In the genomic region with DNA sequence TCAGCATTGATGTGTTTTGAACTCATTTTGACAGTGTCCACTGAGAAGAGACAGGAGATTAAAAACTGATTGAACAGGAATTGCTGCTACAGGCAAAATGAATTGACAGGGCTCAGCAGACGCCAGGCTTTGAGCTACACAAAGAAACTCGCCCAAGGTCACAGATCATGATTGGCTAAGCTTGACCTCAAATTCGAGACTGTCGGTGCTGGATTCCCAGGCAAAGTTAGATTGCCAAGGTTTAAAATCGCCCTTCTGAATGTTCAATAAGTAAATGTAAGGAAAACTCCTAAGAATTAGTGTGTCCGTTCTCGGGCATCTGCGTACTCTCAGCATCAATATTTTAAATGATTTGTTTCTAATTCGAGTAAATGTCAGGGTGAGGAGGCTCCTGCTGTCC, we compare ENCODE assay signal across 39 mouse cellular contexts. TPM values are rescaled to one million over a fixed set of nuclear protein-coding genes. Genes with fewer than 3 reads are reported as not detected.
"Had no signal": no experiment of that assay in that cellular context is flagged by ENCODE, and none has a peak within 500 bp of the region (broad histone marks: within the 10 kb centered on the region; RNA-seq: fewer than 3 reads in every experiment).

No protein-coding gene starts in this region.

- H3K9ac ChIP-seq: embryonic facial prominence, embryonic 12.5 days; embryonic facial prominence, embryonic 13.5 days; embryonic facial prominence, embryonic 15.5 days; forebrain, embryonic 12.5 days; forebrain, embryonic 13.5 days; forebrain, embryonic 15.5 days; forebrain, postnatal 0 days had no signal

- H3K4me2 ChIP-seq: embryonic facial prominence, embryonic 12.5 days; embryonic facial prominence, embryonic 13.5 days; embryonic facial prominence, embryonic 15.5 days; forebrain, embryonic 12.5 days; forebrain, embryonic 13.5 days; forebrain, embryonic 15.5 days had no signal

- H3K27ac ChIP-seq: embryonic facial prominence, embryonic 10.5 days; embryonic facial prominence, embryonic 12.5 days; embryonic facial prominence, embryonic 13.5 days; embryonic facial prominence, embryonic 15.5 days; forebrain, embryonic 10.5 days; forebrain, embryonic 12.5 days; forebrain, embryonic 13.5 days; forebrain, embryonic 15.5 days; gastrocnemius, adult 2 months; heart, adult 2 months; heart, embryonic 10.5 days had no signal

- ATAC-seq: forebrain, embryonic 13.5 days; forebrain, embryonic 14.5 days; forebrain, embryonic 15.5 days; forebrain, embryonic 16.5 days; forebrain, postnatal 0 days had no signal

- H3K27me3 ChIP-seq: forebrain, embryonic 15.5 days had no signal

- H3K36me3 ChIP-seq: embryonic facial prominence, embryonic 10.5 days; embryonic facial prominence, embryonic 12.5 days; embryonic facial prominence, embryonic 13.5 days; embryonic facial prominence, embryonic 15.5 days; forebrain, embryonic 10.5 days; forebrain, embryonic 12.5 days; forebrain, embryonic 15.5 days; heart, embryonic 10.5 days had no signal

- DNase-seq: cerebellum, adult 9-10 months; cerebellum, adult 9-11 months; cerebellum, postnatal 10 days; cerebellum, postnatal 14 days; cerebellum, postnatal 25 days; cerebellum, postnatal 36 days; forebrain, postnatal 0 days; gastrocnemius, adult 2 months; gastrocnemius, postnatal 10 days; gastrocnemius, postnatal 14 days; gastrocnemius, postnatal 25 days; gastrocnemius, postnatal 36 days; heart, adult 11 months; heart, adult 18-20 months; heart, adult 2 months had no signal

- H3K9me3 ChIP-seq: embryonic facial prominence, embryonic 10.5 days; embryonic facial prominence, embryonic 12.5 days; embryonic facial prominence, embryonic 13.5 days; embryonic facial prominence, embryonic 15.5 days; forebrain, embryonic 10.5 days; forebrain, embryonic 12.5 days; forebrain, embryonic 13.5 days; forebrain, embryonic 15.5 days; heart, embryonic 10.5 days had no signal

- H3K4me3 ChIP-seq: embryonic facial prominence, embryonic 10.5 days; embryonic facial prominence, embryonic 12.5 days; embryonic facial prominence, embryonic 13.5 days; embryonic facial prominence, embryonic 15.5 days; erythroblast, embryonic 14.5 days; forebrain, embryonic 10.5 days; forebrain, embryonic 12.5 days; forebrain, embryonic 13.5 days; forebrain, embryonic 15.5 days; gastrocnemius, adult 2 months; heart, adult 2 months; heart, embryonic 10.5 days had no signal

RNA-seq across cellular contexts. Expression of gene Sowaha, which starts 9.3 kb away (rescaled TPM):
- total RNA-seq: granulocyte monocyte progenitor cell, adult 5-6 weeks had no signal

RNA-seq across cellular contexts. Expression of gene Gm9945, which starts 9.5 kb away (rescaled TPM):
- total RNA-seq: common myeloid progenitor, adult 5-6 weeks; forebrain, postnatal 0 days; gastrocnemius, adult 18-20 months; gastrocnemius, adult 2 months; gastrocnemius, adult 8-10 months; gastrocnemius, postnatal 10 days; gastrocnemius, postnatal 14 days; gastrocnemius, postnatal 25 days; gastrocnemius, postnatal 36 days; gastrocnemius, postnatal 4 days; granulocyte monocyte progenitor cell, adult 5-6 weeks; heart, adult 18-20 months; heart, adult 2 months; heart, adult 8-10 months had no signal
- polyA plus RNA-seq: embryonic facial prominence, embryonic 11.5 days; embryonic facial prominence, embryonic 12.5 days; embryonic facial prominence, embryonic 13.5 days; embryonic facial prominence, embryonic 14.5 days; embryonic facial prominence, embryonic 15.5 days; erythroblast, embryonic 14.5 days; forebrain, embryonic 10.5 days; forebrain, embryonic 11.5 days; forebrain, embryonic 12.5 days; forebrain, embryonic 13.5 days; forebrain, embryonic 16.5 days; gonadal fat pad, adult 2 months; heart, adult 2 months; heart, embryonic 10.5 days had no signal

RNA-seq across cellular contexts. Expression of gene Gm9837, which starts 19.1 kb away (rescaled TPM):
- total RNA-seq: common myeloid progenitor, adult 5-6 weeks; gastrocnemius, adult 18-20 months; gastrocnemius, adult 2 months; gastrocnemius, adult 8-10 months; gastrocnemius, postnatal 10 days; gastrocnemius, postnatal 14 days; gastrocnemius, postnatal 25 days; gastrocnemius, postnatal 36 days; gastrocnemius, postnatal 4 days; granulocyte monocyte progenitor cell, adult 5-6 weeks; heart, adult 18-20 months; heart, adult 2 months; heart, adult 8-10 months had no signal
- polyA plus RNA-seq: cortical plate, adult 2 months; embryonic facial prominence, embryonic 10.5 days; embryonic facial prominence, embryonic 11.5 days; embryonic facial prominence, embryonic 12.5 days; embryonic facial prominence, embryonic 13.5 days; embryonic facial prominence, embryonic 14.5 days; embryonic facial prominence, embryonic 15.5 days; erythroblast, embryonic 14.5 days; forebrain, embryonic 10.5 days; forebrain, embryonic 11.5 days; forebrain, embryonic 12.5 days; forebrain, embryonic 13.5 days; forebrain, embryonic 14.5 days; forebrain, embryonic 15.5 days; forebrain, embryonic 16.5 days; forebrain, postnatal 0 days; frontal cortex, adult 2 months; gonadal fat pad, adult 2 months; heart, adult 2 months; heart, embryonic 10.5 days had no signal

RNA-seq across cellular contexts. Expression of gene Shroom1, which starts 32.4 kb away (rescaled TPM):
- total RNA-seq: common myeloid progenitor, adult 5-6 weeks; granulocyte monocyte progenitor cell, adult 5-6 weeks had no signal
- polyA plus RNA-seq: erythroblast, embryonic 14.5 days had no signal
